Mouse (Mus musculus) G1E (cell line): ENCODE data around the gene Hnrnph1.

Experiments used
- CTCF ChIP-seq: IDR thresholded peaks from 2 replicates; pipeline ENCODE4 v1.5.1; 2012; ENCODE audit warnings: low read depth, low read length, inconsistent platforms, mixed read lengths
- GATA1 ChIP-seq: IDR thresholded peaks from 2 replicates; pipeline ENCODE4 v1.6.1; 2012; ENCODE audit warnings: borderline replicate concordance, low read length, inconsistent platforms, mixed read lengths
- GATA2 ChIP-seq: IDR thresholded peaks from 2 replicates; pipeline ENCODE4 v1.6.1; 2012; ENCODE audit warnings: low read depth, low read length, inconsistent platforms, borderline replicate concordance
- POLR2AphosphoS5 ChIP-seq: IDR thresholded peaks from 2 replicates; pipeline ENCODE4 v1.6.1; 2012; ENCODE audit warnings: low read depth, low read length, inconsistent platforms; ENCODE audit not compliant: insufficient replicate concordance
- TAL1 ChIP-seq: conservative IDR thresholded peaks from 2 replicates; pipeline ENCODE4 v1.6.1; 2012; ENCODE audit warnings: low read depth, low read length, inconsistent platforms, mixed read lengths

GRCm38 (mm10) chr11:50403367-50404014 is 26.7 kb downstream of the Hnrnph1 start:
- TF ChIP-seq CTCF (no peak), GATA1 (no peak), POLR2AphosphoS5 (no peak), TAL1 (no peak), GATA2 (no peak)
